Mouse (Mus musculus) 3134 (cell line): Measurements from ENCODE around the gene Lsg1.
A peak's percentile ranks its signal among the peaks of the same experiment; 100 is the strongest.

ENCODE experiments used
- DNase-seq: peaks from one replicate; pipeline ENCODE4 v3.0.0-alpha.2; 2011; ENCODE audit warnings: low spot score; ENCODE audit not compliant: insufficient read length; ENCODE audit errors: extremely low read depth

The Lsg1 gene

GRCm38 (mm10) chr16:30601046-30601832 is 13.8 kb upstream of the Lsg1 start:
- peak; percentile 41 for DNase-seq

GRCm38 (mm10) chr16:30600431-30601045 is 13.1 kb upstream of the Lsg1 start:
- peak; percentile 34 for DNase-seq

GRCm38 (mm10) chr16:30599491-30600268 is 12.3 kb upstream of the Lsg1 start, which contains the start of gene Fam43a:
Fam43a (plus strand) TSS chr16:30599723.
- peak; percentile 88 for DNase-seq

DNA sequence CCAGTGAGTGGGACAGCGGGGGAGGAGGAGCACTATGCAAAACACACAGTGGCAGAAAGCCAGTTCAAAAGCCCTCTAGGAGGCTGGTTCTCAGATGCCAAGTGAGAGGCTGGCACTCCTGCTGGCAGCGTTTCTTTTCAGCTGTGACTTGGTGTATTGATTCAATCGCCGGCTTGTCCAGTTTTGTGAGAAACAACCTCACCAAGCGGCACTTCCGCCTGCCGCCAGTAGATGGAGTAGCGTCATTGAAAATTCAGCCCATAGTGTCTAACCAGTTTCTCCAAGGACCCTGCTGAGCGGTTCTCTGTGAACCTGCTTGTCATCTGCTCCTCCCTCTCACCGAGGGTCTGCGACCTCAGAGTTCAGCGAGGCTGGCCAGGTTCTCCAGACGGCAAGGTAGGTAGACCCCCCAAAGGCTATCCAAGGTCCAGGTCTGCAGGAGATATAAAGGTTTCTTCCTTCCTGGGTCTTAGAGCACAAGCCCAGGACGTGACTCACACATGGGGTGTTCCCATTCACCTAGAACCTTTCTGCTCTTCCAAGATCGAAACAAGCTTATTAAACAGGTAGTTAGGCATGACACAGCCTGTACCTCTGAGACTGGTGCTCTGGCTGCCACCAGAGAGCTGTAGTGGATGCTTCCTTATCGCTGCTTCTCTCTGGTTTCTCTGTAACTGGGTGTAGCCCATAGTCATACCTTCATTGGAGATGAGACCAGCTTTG is 9.7 kb upstream of the Lsg1 start:
- peak; percentile 81 for DNase-seq

DNA sequence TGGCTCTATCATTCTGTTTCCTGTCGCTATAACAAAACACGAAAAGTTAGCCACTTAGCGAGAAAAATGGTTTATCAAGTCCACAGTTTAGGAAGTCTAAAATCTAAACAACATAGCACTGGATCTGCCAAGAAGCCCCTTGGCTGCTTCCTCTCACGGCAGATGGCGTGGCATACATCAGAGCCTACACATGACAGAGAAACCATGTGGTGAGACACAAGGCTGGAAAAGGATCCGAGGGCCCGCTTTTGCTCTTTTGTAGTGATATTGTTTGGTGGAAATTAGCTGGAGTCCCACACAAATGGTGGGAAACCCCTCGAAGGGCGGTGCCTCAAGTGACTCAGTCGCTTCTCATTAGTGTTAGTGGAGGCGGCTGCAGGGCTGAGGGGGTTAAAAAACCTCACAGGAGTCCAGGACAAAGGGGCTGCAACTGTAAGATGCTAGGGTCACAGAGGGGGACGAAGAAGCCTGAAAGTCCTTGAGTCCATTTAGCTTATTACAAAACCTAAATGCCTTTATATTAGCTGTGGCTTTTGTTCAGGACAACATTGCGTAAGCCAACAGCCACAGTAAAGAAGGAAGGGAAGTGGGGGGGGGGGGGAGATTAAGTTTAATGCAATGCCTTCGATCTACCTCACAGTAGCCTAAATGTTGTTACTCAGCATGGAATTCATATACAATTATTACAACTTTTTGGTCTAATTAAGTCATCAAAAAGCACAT is 8.6 kb upstream of the Lsg1 start:
- no peak for DNase-seq

DNA sequence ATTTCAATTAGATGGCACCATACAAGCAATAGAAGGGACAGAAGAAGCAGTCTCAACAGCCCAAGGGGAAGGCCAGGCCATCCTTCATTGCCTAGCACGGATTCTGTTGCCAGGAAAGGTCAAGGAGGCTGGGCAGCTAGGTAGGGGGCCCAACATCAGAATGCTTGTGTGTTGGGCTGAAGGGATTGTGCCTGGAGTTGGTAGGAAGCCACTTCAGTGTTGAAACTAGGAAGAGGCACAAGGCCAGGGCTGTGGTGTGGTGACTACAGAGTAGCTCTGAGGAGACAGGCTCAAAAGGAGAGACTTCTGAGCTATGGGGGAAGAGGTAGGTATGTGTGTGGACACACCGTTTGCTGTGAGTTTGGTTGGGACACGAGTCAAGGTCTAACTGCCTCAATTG is 8.0 kb upstream of the Lsg1 start:
- no peak for DNase-seq

DNA sequence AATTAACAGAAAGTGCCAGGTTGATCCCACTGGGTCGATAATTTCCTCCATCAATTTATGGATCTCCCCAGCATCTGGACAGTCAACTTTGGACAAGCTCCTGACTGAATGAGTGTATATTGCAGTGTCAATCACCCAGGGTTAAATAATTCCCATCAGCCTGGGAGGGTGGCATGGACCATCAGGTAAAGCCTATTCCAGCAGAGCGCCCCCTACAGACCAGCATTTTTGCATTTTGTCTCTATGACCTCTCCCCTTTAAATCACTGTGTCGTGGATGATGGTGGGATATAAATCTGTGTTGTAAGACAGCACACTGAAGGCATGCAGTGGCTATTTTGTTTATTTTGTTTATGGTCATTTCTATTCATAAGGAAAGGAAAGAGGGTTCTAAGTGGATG is 4.6 kb upstream of the Lsg1 start:
- DNase-seq, result no peak

DNA sequence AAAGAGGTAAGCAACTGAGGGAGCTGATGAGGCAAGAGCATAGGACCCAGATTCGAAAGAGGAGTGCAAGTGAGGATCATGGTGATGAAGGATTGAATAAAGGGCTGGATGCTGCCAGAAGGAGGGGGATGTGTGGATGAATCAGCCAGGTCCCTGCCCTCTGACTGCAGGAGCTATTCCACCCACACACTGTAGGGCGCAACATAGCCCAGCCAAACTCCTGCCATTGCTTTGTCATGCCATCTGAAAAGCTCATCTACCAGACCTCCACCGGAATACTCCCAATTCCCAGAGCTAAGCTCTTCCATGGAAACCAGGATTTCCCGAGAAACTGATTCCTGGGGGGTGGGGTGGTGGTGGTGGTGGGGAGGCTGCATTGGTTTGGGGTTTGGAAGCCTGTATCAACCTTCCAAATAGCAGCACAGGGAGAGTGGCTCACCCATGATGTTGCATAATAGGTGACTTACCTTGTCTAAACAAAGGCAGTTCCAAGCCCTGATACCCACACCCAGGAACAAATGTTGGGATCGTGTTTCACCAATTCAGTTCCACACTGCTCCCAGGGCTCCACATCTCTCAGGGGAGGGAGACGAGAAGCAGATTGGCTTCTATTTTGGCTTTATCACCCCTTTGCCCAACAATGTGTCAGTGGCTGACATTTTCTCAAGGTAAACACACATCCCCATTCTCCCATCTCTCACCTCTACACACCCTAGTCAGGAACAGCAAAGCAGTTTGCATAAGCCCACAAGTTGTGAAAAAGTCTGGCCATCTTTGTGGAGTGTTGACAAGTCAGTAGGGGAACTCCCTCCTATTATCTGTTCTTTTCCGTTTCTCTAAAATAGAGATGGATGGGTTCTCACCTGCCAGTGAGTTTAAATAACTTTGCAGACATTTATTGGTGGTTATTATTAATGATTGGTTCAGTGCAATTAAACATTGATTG is 3.1 kb upstream of the Lsg1 start:
- peak; percentile 29 for DNase-seq

DNA sequence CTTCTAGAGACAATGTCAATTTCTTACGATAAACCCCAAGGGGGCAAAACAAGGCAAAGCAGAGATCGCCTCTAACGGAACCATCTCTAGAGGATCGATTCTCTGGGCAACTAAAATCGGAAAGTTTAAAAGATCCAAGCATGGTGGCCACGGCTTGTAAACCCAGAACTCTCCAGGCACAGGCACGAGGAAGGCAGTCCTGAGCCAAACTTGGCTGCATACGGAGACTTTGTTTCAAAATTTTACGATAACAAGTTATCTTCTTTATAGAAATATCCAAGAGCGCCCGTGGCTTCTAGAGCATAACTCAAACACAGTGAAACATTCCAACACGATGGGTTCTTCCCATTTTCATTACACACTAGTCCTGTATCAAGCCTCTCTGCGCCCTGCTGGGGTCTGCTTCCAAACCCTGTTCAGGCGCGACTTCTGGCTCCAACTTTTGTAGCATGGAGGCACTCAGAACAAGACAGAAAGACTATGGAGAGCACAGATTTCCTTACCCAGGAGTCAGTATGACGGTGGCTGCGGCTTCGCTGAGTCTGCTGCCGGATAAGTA is 378 bp downstream of the Lsg1 start:
- DNase-seq, result no peak

- no peak for DNase-seq
These were observed 6.6 kb downstream of the Lsg1 start for GRCm38 (mm10) chr16:30580765-30581164.

GRCm38 (mm10) chr16:30576392-30576791 is 11.0 kb downstream of the Lsg1 start:
- DNase-seq, result no peak

DNA sequence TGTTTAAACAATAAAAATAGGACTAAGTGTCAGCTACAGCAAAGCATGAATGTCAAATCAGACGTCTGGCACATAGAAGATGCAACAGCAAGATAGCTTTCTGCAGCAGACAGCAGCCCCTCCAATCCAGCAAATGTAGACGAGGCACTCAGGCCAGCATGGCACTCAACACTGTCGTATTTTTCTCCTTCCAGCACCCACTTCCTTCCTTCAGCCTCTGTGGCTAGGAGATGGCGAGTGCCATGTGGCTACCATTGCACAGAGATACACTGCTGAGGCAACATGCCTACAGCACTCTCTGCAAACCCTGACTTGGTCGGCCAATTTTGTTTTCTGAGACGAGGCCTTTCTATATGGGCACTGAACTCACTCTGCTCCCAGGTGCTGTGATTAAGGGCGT is 11.6 kb downstream of the Lsg1 start:
- DNase-seq, result no peak

GRCm38 (mm10) chr16:30572239-30572638 is 15.2 kb downstream of the Lsg1 start:
- DNase-seq, result no peak

GRCm38 (mm10) chr16:30571378-30571777 is 16.0 kb downstream of the Lsg1 start:
- DNase-seq, result no peak

- no peak for DNase-seq
These were observed 17.2 kb downstream of the Lsg1 start for GRCm38 (mm10) chr16:30570173-30570572.

DNA sequence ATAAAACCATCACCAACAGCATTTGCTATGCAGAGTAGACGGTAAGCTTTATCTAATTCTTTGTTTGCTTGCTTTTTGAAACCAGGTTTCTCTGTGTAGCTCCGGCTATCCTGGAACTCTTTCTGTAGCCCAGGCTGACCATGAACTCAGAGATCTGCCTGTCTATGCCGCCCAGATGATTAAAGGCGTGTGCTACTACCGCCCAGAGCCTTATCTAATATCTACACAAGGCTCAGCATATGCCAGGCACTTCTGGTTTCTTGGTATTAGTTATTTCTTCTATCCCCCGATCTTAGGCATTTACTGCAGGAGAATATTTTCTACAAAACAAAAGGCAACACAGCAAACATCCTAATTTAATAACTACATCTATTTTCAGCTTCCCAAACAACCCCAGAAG is 21.8 kb downstream of the Lsg1 start:
- no peak for DNase-seq

DNA sequence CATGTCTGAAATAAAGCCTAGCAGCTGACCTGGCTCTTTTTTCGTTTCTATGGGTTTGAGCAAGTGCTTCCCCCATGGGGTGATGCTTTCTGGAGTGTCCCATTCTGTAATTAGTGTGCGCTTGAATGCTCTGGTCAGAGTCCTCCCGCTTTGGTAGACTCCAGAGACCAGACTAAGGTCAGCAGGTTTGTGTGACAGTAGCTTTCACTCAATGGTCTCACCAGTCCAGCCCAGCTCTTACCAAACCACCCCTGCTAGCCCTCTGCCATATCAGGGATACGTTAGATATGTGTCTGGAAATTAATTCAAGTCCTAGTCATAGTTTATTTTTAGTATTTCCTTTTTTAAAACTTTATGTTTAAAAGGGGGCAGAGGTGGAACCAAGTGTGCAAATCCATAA is 26.8 kb downstream of the Lsg1 start:
- DNase-seq, result no peak

- DNase-seq, result no peak
These were observed 27.9 kb downstream of the Lsg1 start for GRCm38 (mm10) chr16:30559312-30559992.
